Mouse (Mus musculus) kidney, embryonic 15.5 days (tissue): Measurements from ENCODE around the gene Pacsin3. TPM values are rescaled to one million over a fixed set of nuclear protein-coding genes. Genes with fewer than 3 reads are reported as not detected.
A peak's percentile ranks its signal among the peaks of the same experiment; 100 is the strongest.

ENCODE experiments used
- ATAC-seq: fragments of 200-750 bp; cut with Nextera tagmentation; replicated peaks from 2 replicates; pipeline ENCODE4 v1.8.0; 2017; ENCODE audit warnings: moderate TSS enrichment; ENCODE audit not compliant: low FRiP score
- H3K27ac ChIP-seq: fragments of 300-500 bp; sonication (generic); 2 replicates; pipeline ENCODE4 v1.5.1; 2015; ENCODE audit warnings: mild to moderate bottlenecking, inconsistent platforms
- H3K27me3 ChIP-seq: fragments of 300-500 bp; sonication (generic); 2 replicates; pipeline ENCODE4 v1.6.1; 2015; ENCODE audit warnings: inconsistent platforms
- H3K36me3 ChIP-seq: fragments of 300-500 bp; sonication (generic); 2 replicates; pipeline ENCODE4 v1.6.1; 2015; ENCODE audit warnings: inconsistent platforms
- H3K4me1 ChIP-seq: fragments of 300-500 bp; sonication (generic); 2 replicates; pipeline ENCODE4 v1.6.1; 2015; ENCODE audit warnings: inconsistent platforms
- H3K4me2 ChIP-seq: fragments of 300-500 bp; sonication (generic); 2 replicates; pipeline ENCODE4 v1.6.1; 2015; ENCODE audit warnings: moderate library complexity, mild to moderate bottlenecking, inconsistent platforms
- H3K4me3 ChIP-seq: fragments of 300-500 bp; sonication (generic); replicated peaks from 2 replicates; pipeline ENCODE4 v1.5.1; 2015; ENCODE audit warnings: mild to moderate bottlenecking, inconsistent platforms
- H3K9ac ChIP-seq: fragments of 300-500 bp; sonication (generic); 2 replicates; pipeline ENCODE4 v1.6.1; 2015; ENCODE audit warnings: mild to moderate bottlenecking, inconsistent platforms
- H3K9me3 ChIP-seq: fragments of 300-500 bp; sonication (generic); replicated peaks from 2 replicates; pipeline ENCODE4 v1.6.1; 2016; ENCODE audit warnings: inconsistent platforms
- WGBS: fragments of 180-500 bp; shearing (Covaris S2); methylation state at CpG from one replicate; pipeline ENCODE4 v1.1.7; 2015; ENCODE audit warnings: mixed read lengths; 5-methylcytosine and 5-hydroxymethylcytosine counted together
- polyA plus RNA-seq: library from polyadenylated mRNA; unstranded; fragments of >200 nt; fragmentation: Nextera tagmentation; extraction: Ambion mirVana; gene quantifications from 2 replicates; pipeline ENCODE4 v1.2.1, GENCODE M21; 2015

Gene Pacsin3
- polyA plus RNA-seq, 1 experiment from 2014 or later = 40.3 TPM

- 81% methylated on average over 5 of the region's 5 CpGs for WGBS
Observed at GRCm38 (mm10) chr2:91244557-91245228, 11.1 kb upstream of the Pacsin3 start.

GRCm38 (mm10) chr2:91248366-91248765 lies 7.4 kb upstream of the Pacsin3 start:
- H3K4me1 ChIP-seq = no peaks in the 10 kb centered on the region
- no peaks in the 10 kb centered on the region for H3K9me3 ChIP-seq
- ATAC-seq = no peak
- no peak overlapping the region for H3K9ac ChIP-seq
- H3K4me3 ChIP-seq = no peak overlapping the region
- H3K36me3 ChIP-seq = no peaks in the 10 kb centered on the region
- 86% methylated on average over 4 of the region's 4 CpGs for WGBS
- no peak overlapping the region for H3K27ac ChIP-seq
- H3K27me3 ChIP-seq = peaks cover 12% of the 10 kb centered on the region; the same call in 1 of the 2 replicates
- H3K4me2 ChIP-seq = no peak overlapping the region

More at GRCm38 (mm10) chr2:91244557-91245228, 11.1 kb upstream of the Pacsin3 start:
- Histone ChIP-seq H3K4me2 (no peak overlapping the region), H3K9ac (no peak overlapping the region), H3K27me3 (no peaks in the 10 kb centered on the region), H3K4me1 (no peaks in the 10 kb centered on the region), H3K9me3 (no peaks in the 10 kb centered on the region), H3K4me3 (no peak overlapping the region), H3K27ac (no peak overlapping the region), H3K36me3 (no peaks in the 10 kb centered on the region)
- ATAC-seq = no peak

- H3K4me3 ChIP-seq = no peak overlapping the region
- no peak for ATAC-seq
Observed at GRCm38 (mm10) chr2:91252001-91252400, 3.8 kb upstream of the Pacsin3 start.

GRCm38 (mm10) chr2:91252512-91252911 lies 3.2 kb upstream of the Pacsin3 start:
- ATAC-seq = no peak
- H3K36me3 ChIP-seq = no peaks in the 10 kb centered on the region
- no peak overlapping the region for H3K4me2 ChIP-seq
- H3K4me1 ChIP-seq = peaks cover 27% of the 10 kb centered on the region
- 55% methylated on average over 4 of the region's 4 CpGs for WGBS
- H3K4me3 ChIP-seq = no peak overlapping the region
- H3K27me3 ChIP-seq = peaks cover 42% of the 10 kb centered on the region
- H3K9ac ChIP-seq = no peak overlapping the region
- no peak overlapping the region for H3K27ac ChIP-seq
- H3K9me3 ChIP-seq = no peaks in the 10 kb centered on the region

More at GRCm38 (mm10) chr2:91252001-91252400, 3.8 kb upstream of the Pacsin3 start:
- Histone ChIP-seq H3K9ac (no peak overlapping the region), H3K27me3 (peaks cover 42% of the 10 kb centered on the region), H3K4me1 (peaks cover 22% of the 10 kb centered on the region), H3K9me3 (no peaks in the 10 kb centered on the region), H3K27ac (no peak overlapping the region), H3K4me2 (no peak overlapping the region), H3K36me3 (no peaks in the 10 kb centered on the region)
- 74% methylated on average over 4 of the region's 4 CpGs for WGBS

GRCm38 (mm10) chr2:91254725-91255380 lies 901 bp upstream of the Pacsin3 start:
- Histone ChIP-seq H3K9ac (no peak overlapping the region), H3K9me3 (no peaks in the 10 kb centered on the region), H3K4me3 (peak overlapping the region; percentile 83), H3K27me3 (peaks cover 42% of the 10 kb centered on the region), H3K27ac (no peak overlapping the region), H3K36me3 (no peaks in the 10 kb centered on the region), H3K4me1 (peaks cover 36% of the 10 kb centered on the region), H3K4me2 (peak overlapping the region; percentile 90)
- no peak for ATAC-seq
- 23% methylated on average over 8 of the region's 8 CpGs for WGBS

GRCm38 (mm10) chr2:91256256-91257125 lies 737 bp downstream of the Pacsin3 start:
- peaks cover 11% of the 10 kb centered on the region for H3K36me3 ChIP-seq
- H3K9me3 ChIP-seq = no peaks in the 10 kb centered on the region
- peaks cover 36% of the 10 kb centered on the region for H3K4me1 ChIP-seq
- peak overlapping the region; percentile 62 for H3K9ac ChIP-seq
- peak overlapping the region; percentile 90 for H3K4me2 ChIP-seq
- peak; percentile 72 for ATAC-seq
- WGBS = under 1% methylated on average over 52 of the region's 52 CpGs
- peak overlapping the region; percentile 83 for H3K4me3 ChIP-seq
- H3K27me3 ChIP-seq = peaks cover 42% of the 10 kb centered on the region
- H3K27ac ChIP-seq = peak overlapping the region; percentile 90

GRCm38 (mm10) chr2:91257126-91257980 lies 1.6 kb downstream of the Pacsin3 start:
- peak; percentile 79 for ATAC-seq
- Histone ChIP-seq H3K4me3 (peak overlapping the region; percentile 83), H3K4me1 (peaks cover 36% of the 10 kb centered on the region), H3K27me3 (peaks cover 39% of the 10 kb centered on the region), H3K27ac (peak overlapping the region; percentile 90), H3K36me3 (peaks cover 17% of the 10 kb centered on the region), H3K4me2 (peak overlapping the region; percentile 90), H3K9ac (peak overlapping the region; percentile 62), H3K9me3 (no peaks in the 10 kb centered on the region)
- 2% methylated on average over 22 of the region's 22 CpGs for WGBS

- H3K4me3 ChIP-seq = peak overlapping the region; percentile 83
- peak overlapping the region; percentile 90 for H3K27ac ChIP-seq
- H3K36me3 ChIP-seq = peaks cover 24% of the 10 kb centered on the region
- peak overlapping the region; percentile 62 for H3K9ac ChIP-seq
- no peaks in the 10 kb centered on the region for H3K9me3 ChIP-seq
- H3K27me3 ChIP-seq = peaks cover 34% of the 10 kb centered on the region
- peak overlapping the region; percentile 90 for H3K4me2 ChIP-seq
- H3K4me1 ChIP-seq = peaks cover 36% of the 10 kb centered on the region
- WGBS = 65% methylated on average over 5 of the region's 5 CpGs
- ATAC-seq = no peak
Observed at GRCm38 (mm10) chr2:91258054-91258453, 2.3 kb downstream of the Pacsin3 start.

- Histone ChIP-seq H3K4me2 (no peak overlapping the region), H3K4me1 (peaks cover 38% of the 10 kb centered on the region), H3K4me3 (no peak overlapping the region), H3K27me3 (peaks cover 27% of the 10 kb centered on the region), H3K9me3 (no peaks in the 10 kb centered on the region), H3K27ac (no peak overlapping the region), H3K36me3 (peaks cover 28% of the 10 kb centered on the region), H3K9ac (no peak overlapping the region)
- WGBS = 61% methylated on average over 1 of the region's 1 CpGs
- ATAC-seq = no peak
Observed at GRCm38 (mm10) chr2:91258830-91259229, 3.1 kb downstream of the Pacsin3 start.

GRCm38 (mm10) chr2:91259493-91259892 lies 3.7 kb downstream of the Pacsin3 start:
- 100% methylated on average over 1 of the region's 1 CpGs for WGBS
- H3K9me3 ChIP-seq = no peaks in the 10 kb centered on the region
- H3K4me3 ChIP-seq = no peak overlapping the region
- H3K4me1 ChIP-seq = peaks cover 45% of the 10 kb centered on the region
- no peak overlapping the region for H3K9ac ChIP-seq
- no peak overlapping the region for H3K27ac ChIP-seq
- H3K4me2 ChIP-seq = no peak overlapping the region
- peaks cover 21% of the 10 kb centered on the region for H3K27me3 ChIP-seq
- ATAC-seq = no peak
- peaks cover 28% of the 10 kb centered on the region for H3K36me3 ChIP-seq
